Mouse (Mus musculus): ENCODE results near the gene Sun5.
"Not testable (repeated sequence)": the region's sequence is repeated elsewhere in the genome, so short reads cannot be mapped to it uniquely, and the experiment has no call there.

The Sun5 gene

GRCm38 (mm10) chr2:153809921-153810320 is 61.0 kb downstream of the Sun5 start:
- no peak for DNase-seq (ENCODE audit: low read depth, low spot score)

DNA sequence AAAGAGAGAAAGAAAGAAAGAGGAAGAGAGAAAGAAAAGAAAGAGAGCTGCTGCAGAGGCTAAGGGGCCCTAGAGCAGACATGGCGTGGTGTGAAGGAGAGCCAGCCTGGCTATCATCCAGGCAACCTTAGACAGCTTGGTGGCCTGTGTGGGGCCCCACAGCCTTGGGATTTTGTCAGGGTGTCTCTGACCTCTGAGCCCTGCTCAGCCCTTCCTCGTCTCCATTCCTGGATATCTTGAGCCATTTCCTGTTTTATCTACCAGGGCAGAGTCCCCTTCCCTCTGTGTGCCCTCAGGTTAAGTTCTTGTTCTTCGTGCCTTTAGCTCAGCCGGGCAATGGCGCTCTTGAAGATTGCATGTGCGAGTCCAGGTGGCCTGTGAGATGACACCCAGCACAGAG is 62.0 kb downstream of the Sun5 start:
- no peak for DNase-seq (ENCODE audit: low read depth, low spot score)

DNA sequence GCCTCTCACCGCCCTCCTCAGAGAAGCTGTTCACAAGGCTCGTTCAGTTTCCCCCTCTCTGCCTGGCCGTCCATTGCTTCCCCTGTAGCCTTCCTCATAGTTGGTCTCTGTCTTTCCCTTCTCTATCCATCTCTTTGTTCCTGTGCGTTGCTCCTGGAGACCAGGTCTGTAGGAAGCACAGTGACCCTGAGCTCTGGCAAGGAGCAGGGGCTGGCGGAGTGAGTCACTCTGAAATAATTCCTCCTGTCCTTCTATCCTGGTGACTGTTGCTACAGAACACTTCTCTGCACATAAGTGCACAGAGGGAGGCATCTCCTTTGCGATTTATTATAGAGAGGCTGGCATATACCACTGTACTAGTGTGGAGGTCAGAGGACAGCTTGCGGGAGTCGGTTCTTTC is 62.7 kb downstream of the Sun5 start:
- no peak for DNase-seq (ENCODE audit: low read depth, low spot score)

DNA sequence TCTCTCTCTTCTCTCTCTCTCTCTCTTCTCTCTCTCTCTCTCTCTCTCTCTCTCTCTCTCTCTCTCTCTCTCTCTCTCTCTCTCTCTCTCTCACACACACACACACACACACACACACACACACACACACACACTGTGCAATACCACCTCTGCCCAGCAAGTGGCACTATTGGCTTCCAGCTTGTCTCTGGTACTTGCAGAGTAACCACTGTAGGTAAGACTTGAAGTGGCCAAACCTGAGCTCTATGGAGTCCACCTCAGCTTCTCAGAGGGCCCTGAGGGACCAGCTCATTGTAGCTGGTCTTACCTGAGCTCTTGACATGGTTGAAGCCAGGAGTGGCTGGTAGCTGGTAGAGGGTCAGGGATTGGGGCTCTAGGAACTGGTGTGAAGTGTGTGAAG is 63.4 kb downstream of the Sun5 start:
- not testable (repeated sequence) for DNase-seq (ENCODE audit: low read depth, low spot score)
